Mouse (Mus musculus) cerebellum, adult 18-20 months (tissue): Measurements from ENCODE around the gene Sp3.
A peak's percentile ranks its signal among the peaks of the same experiment; 100 is the strongest.
"Not testable (repeated sequence)": the region's sequence is repeated elsewhere in the genome, so short reads cannot be mapped to it uniquely, and the experiment has no call there.

Source experiments
- DNase-seq, 2 experiments: peaks; one replicate each; pipeline ENCODE4 v3.0.0; 2021

The Sp3 gene

GRCm38 (mm10) chr2:72980337-72981074 lies at the start of gene Sp3:
Gene Sp3 (minus strand): TSS chr2:72980446.
- peak; percentile 97 to 99 for DNase-seq

GRCm38 (mm10) chr2:73029846-73030245 lies 49.6 kb upstream of the Sp3 start:
- DNase-seq, result no peak

GRCm38 (mm10) chr2:73028019-73028418 lies 47.8 kb upstream of the Sp3 start:
- DNase-seq, result no peak

DNA sequence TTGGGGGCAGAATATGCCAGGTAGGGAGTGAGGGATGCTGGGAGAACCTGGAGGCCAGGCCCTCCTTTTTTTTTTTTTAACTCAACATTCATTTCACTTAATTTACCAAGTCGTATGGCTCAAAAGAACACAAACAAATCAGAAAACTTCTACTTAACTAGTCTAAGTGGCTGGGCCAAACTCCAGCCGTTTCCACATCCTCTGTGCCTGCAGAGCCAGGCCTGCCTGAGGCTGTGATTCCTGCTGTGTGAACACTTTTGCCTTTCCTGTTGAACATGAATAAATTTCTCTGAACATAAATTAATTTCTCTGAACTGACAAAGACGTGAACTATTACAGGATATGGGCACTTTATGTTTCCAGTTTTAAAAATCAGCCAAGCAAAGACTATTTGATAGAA lies 46.9 kb upstream of the Sp3 start:
- DNase-seq, result no peak

DNA sequence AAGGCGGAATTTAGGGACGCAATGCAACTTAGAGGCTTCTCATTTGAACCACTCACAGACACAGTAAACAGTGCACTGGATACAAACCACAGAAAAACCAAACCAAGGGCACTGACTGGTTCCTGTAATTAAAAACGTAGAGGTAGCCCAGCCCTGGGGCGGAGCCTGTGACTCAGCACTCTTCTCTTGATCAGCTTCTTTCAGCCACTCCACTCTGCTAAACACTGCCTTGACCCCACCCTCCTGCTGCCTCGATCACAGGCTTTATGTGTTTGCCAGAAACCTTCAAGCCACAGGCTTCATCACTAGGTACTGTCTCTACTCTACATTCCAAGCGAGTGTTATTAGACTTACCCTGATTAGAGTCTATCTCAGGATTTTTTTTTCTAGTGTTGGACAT lies 43.6 kb upstream of the Sp3 start:
- DNase-seq, result no peak

GRCm38 (mm10) chr2:73021046-73021445 lies 40.8 kb upstream of the Sp3 start:
- DNase-seq, result no peak

DNA sequence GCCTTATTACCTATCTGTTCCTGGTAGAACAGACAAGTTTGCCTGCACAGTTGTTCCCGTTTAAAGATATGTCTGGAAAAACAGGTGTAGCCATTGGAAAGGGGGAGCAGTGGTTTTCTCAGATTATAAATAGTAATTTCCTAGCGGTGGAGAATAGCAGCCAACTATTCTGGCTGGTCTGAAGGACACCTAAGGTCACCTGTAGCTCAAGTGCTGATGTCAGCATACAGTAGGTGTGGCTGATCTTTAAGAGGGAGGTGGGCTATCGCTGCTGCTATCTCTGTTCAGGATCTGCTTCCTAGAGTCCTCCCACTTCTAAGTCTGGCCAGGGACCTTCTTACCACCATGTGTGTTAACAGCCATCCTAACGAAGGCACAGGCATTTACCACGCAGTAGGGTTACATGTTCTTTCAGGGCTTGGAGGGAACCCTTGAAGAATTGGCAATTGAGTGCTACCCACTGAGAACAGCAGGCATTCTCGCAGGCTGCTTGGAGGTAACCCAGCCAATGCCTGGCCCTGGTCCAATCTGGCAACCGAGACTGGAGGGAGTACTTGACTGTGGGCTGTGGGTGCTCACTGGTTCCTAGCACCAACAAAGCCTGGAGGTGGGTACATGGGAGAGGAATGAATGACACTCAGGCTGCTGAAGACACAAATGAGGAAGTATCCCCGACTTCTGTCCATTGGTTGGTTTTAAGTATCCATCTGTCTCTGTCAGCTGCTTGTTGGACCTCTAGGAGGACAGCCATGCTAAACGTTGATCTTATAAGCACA lies 39.3 kb upstream of the Sp3 start:
- peak; percentile 54 to 58 for DNase-seq

DNA sequence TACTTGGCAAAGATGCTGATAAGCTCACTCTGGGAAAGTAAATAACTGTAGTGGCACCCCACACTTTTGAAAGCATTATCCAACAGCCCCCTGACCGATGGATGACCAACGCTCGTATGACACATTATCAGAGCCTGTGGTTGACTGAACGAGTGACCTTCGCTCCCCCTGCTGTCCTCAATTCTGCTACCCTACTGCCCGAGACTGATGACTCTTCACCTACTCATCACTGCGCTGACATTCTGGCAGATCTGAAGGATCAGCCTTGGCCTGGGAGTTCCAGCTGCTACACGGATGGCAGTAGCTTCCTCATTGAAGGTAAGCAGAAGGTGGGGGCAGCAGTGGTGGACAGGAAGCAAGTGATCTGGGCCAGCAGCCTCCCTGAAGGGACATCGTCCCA lies 33.8 kb upstream of the Sp3 start:
- not testable (repeated sequence) for DNase-seq

GRCm38 (mm10) chr2:73012636-73013035 lies 32.4 kb upstream of the Sp3 start:
- peak; percentile 36 to 76 for DNase-seq

GRCm38 (mm10) chr2:73007472-73007871 lies 27.2 kb upstream of the Sp3 start:
- no peak for DNase-seq

GRCm38 (mm10) chr2:73005611-73006515 lies 25.6 kb upstream of the Sp3 start:
- DNase-seq, result no peak

DNA sequence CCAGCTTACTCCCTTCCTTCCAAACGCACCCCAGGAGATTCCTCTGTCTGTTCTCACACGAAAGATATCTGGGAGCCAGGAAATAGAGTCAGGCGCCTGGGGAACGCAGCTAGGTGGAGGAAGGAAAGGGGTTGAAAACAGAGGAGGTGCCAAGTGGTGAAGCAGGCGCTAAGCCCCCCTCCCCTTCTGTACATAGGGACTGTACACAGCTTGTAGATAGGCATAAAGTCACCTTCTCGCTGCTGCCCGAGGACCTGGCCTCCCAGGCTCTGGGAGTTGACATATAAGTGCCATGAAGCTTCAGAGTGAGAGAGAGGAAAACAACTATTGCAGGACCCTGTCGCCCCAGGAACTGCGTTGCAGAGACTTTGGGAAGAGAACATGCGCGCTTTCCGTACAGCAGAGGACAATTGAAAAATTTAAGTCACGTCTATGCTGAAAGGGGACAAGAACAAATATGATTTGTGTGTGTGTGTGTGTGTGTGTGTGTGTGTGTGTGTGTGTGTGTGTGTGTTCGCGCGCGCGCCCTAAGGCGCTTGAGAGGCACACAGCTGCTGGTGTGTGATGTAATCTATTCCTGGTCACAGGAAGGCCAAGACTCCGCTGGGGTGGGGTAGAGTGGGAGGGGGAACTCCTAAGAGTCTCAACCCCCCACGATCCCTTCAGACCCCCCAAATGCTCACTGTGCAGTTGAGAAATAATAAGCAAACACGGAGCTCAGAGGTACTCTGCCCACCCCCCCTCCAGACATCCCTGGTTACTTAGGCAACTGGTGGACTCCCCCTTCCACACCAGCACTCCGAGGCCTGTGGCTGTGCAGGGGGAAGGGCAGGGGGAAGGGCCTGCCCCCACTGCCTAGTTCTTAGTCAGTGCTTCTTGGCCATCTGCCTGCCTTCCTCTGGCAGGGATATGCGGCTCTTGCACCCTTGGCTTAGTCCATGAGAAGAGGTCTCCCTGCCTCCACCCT lies 23.8 kb upstream of the Sp3 start:
- DNase-seq, result peak; percentile 23 to 28

- DNase-seq, result no peak
These were observed 22.8 kb upstream of the Sp3 start for GRCm38 (mm10) chr2:73003049-73003448.

DNA sequence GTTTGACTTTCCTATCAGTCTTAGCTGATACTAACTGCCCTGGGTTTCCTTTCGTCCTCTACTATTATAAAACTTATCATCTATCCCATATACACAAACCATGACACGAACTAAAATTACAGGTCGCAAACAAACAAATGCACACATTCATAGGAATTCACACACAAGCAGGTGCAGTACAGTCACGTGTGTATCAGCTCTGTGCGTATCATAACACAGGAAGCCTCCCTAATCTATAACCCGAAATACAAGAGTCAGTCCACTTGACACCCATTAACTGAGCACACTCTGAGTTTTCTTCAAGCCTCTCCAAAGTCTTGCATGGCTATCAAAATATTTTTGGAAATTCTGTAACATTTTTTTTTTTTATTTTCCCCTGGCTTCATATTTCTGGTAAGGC lies 22.2 kb upstream of the Sp3 start:
- DNase-seq, result no peak

- DNase-seq, result no peak
These were observed 21.7 kb upstream of the Sp3 start for GRCm38 (mm10) chr2:73001994-73002393.

GRCm38 (mm10) chr2:73000194-73000593 lies 19.9 kb upstream of the Sp3 start:
- DNase-seq, result no peak

DNA sequence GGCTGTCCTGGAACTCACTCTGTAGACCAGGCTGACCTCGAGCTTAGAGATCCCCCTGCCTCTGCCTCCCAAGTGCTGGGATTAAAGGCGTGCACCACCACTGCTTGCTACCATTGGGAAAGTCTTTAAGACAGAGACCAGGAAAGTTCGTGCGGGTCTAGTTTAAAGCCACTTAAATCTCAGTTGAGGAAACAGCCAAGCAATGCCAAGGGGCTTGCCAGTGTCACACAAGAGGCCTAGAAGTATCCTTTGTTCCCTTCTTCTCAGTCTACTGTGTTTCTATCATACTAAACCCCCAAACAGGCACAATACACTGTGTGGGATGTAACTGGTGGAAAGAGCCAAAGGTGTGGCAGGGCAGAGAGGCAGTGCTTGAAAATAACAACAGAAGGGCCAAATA lies 17.3 kb upstream of the Sp3 start:
- DNase-seq, result no peak

DNA sequence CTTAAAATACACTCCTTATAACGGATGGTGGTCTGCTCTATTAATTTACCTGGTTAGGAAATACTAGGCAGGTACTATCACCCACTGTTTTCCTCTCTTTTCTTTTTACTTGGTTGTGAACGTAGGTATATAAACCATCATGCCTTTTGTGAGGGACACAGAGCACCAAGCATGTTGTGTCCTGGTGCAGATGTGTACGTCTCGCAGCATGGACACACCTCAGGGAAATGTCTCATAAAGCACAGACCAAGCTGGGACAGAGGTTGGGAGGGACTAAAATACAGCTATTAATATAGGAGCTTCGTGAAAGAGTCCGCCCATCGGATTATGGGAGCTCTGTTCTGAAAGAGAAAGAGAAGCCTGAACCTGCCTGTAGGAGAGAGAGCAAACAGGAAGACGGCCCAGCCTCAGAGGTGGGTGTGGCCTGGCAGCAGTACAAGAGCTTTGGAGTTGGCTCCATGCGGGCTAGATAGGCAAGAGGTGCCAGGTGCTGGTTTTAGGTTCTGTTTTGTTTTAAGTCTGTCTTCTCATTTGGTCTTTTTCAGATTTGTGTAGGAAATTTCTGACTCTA lies 16.6 kb upstream of the Sp3 start:
- DNase-seq, result peak; percentile 65 to 71

GRCm38 (mm10) chr2:72995346-72996097 lies 15.3 kb upstream of the Sp3 start:
- DNase-seq, result peak; percentile 83 to 86

- no peak for DNase-seq
These were observed 13.9 kb upstream of the Sp3 start for GRCm38 (mm10) chr2:72994165-72994564.

DNA sequence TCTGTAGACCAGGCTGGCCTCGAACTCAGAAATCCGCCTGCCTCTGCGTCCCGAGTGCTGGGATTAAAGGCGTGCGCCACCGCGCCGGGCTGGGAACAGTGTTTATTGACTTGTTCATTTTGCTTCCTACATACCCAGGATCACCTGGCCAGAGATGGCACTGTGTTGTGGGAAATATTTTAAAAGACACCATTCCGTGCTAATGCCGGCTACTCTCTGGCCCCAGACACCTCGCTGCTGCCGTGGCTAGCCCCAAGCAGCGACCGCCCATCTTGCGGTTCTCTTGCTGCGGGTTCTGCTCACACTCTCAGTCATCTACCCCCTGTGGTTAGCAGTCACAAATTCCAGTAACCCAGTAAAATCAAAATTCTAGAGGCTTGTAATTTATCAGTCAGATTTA lies 12.3 kb upstream of the Sp3 start:
- DNase-seq, result no peak
